Comparison of ENCODE assay signal across 25 mouse cellular contexts in genomic region chr5:104829611-104830010, GRCm38 (mm10). TPM values are rescaled to one million over a fixed set of nuclear protein-coding genes. Genes with fewer than 3 reads are reported as not detected.
A peak's percentile ranks its signal among the peaks of the same experiment; 100 is the strongest.
DNase-seq lines count a peak whose midpoint lies in the region; ATAC-seq lines count a peak whose summit lies in the region.
"Had no signal": no experiment of that assay in that cellular context is flagged by ENCODE, and none has a peak within 500 bp of the region (broad histone marks: within the 10 kb centered on the region; RNA-seq: fewer than 3 reads in every experiment).

No protein-coding gene starts in this region.

- no peaks in the 10 kb centered on the region for H3K27me3 ChIP-seq in midbrain, embryonic 11.5 days (ENCODE audit: control insufficient read depth, insufficient read depth, low read length)
- no peaks in the 10 kb centered on the region for H3K27me3 ChIP-seq in midbrain, embryonic 10.5 days (ENCODE audit: low read depth, poor library complexity, severe bottlenecking)
- H3K27me3 ChIP-seq: CH12.LX, Patski had no signal

- H3K4me1 ChIP-seq in midbrain, embryonic 11.5 days (ENCODE audit: control insufficient read depth, insufficient read depth, low read length): no peaks in the 10 kb centered on the region
- H3K4me1 ChIP-seq in midbrain, embryonic 10.5 days: no peaks in the 10 kb centered on the region

- WGBS in midbrain, embryonic 11.5 days: 69% methylated on average over 1 of the region's 1 CpGs
- WGBS in midbrain, embryonic 10.5 days: 84% methylated on average over 1 of the region's 1 CpGs

- DNase-seq in midbrain, embryonic 11.5 days (ENCODE audit: low spot score, missing footprints): peak; percentile 47
- DNase-seq in midbrain, embryonic 10.5 days (ENCODE audit: low spot score): no peak
- DNase-seq in ES-CJ7 (ENCODE audit: low read depth, low spot score): peak; percentile 55
- peak; percentile 75 for DNase-seq in R1 (ENCODE audit: low read depth, low spot score)
- peak; percentile 81 for DNase-seq in ZHBTc4 (ENCODE audit: low read depth, low spot score)
- DNase-seq in cerebellum, postnatal 36 days: no peak
- no peak for DNase-seq in layer of hippocampus, postnatal 14 days (ENCODE audit: low spot score in 2 of 2)
- no peak for DNase-seq in gastrocnemius, postnatal 10 days
- DNase-seq: adrenal gland, adult 2 months; adrenal gland, adult 8-10 months; adrenal gland, postnatal 10 days; adrenal gland, postnatal 14 days; adrenal gland, postnatal 25 days; adrenal gland, postnatal 36 days; B cell, adult 2 months; cerebellum, adult 11 months; cerebellum, adult 11-12 months; cerebellum, adult 18-20 months; cerebellum, adult 2 months; cerebellum, adult 8-10 months had no signal

- H3K27ac ChIP-seq in midbrain, embryonic 11.5 days (ENCODE audit: low read depth, low read length): no peak overlapping the region
- no peak overlapping the region for H3K27ac ChIP-seq in midbrain, embryonic 10.5 days (replicated peaks)

- H3K36me3 ChIP-seq in midbrain, embryonic 11.5 days (ENCODE audit: control insufficient read depth, insufficient read depth, low read length): no peaks in the 10 kb centered on the region
- H3K36me3 ChIP-seq in midbrain, embryonic 10.5 days: no peaks in the 10 kb centered on the region
- H3K36me3 ChIP-seq: G1E had no signal

- H3K9ac ChIP-seq in midbrain, embryonic 11.5 days (ENCODE audit: low read length): no peak overlapping the region

- H3K9me3 ChIP-seq in midbrain, embryonic 11.5 days (ENCODE audit: control insufficient read depth, low read length): peaks cover 13% of the 10 kb centered on the region
- peaks cover 66% of the 10 kb centered on the region for H3K9me3 ChIP-seq in midbrain, embryonic 10.5 days (replicated peaks)

- H3K4me2 ChIP-seq in midbrain, embryonic 11.5 days: no peak overlapping the region

- H3K4me3 ChIP-seq in midbrain, embryonic 11.5 days (ENCODE audit: low read depth, low read length): no peak overlapping the region
- H3K4me3 ChIP-seq in midbrain, embryonic 10.5 days: no peak overlapping the region

- no peak for ATAC-seq in midbrain, embryonic 11.5 days (ENCODE audit: low FRiP score)
- ATAC-seq: activated CD4-positive, CD25-positive, alpha-beta regulatory T cell, adult 4 months; CD4-positive, CD25-positive, alpha-beta regulatory T cell, adult 4 months; Patski had no signal

RNA-seq across cellular contexts. Expression of gene Zfp951, which starts 30.3 kb away (rescaled TPM):
- 2.5 and 3.1 TPM in 2 replicates for polyA plus RNA-seq in midbrain, embryonic 11.5 days (2014; fragmentation: Nextera tagmentation; extraction: Ambion mirVana)
- polyA plus RNA-seq in midbrain, embryonic 10.5 days (2016; fragmentation: Nextera tagmentation; extraction: Ambion mirVana): 2.6 and 3.0 TPM in 2 replicates
- total RNA-seq in layer of hippocampus, postnatal 14 days (2021): 1 to 10 TPM; 5.1 to 6.3 TPM
- 1 to 10 TPM; 1.8 to 2.4 TPM for total RNA-seq in gastrocnemius, postnatal 10 days (2021)
- total RNA-seq: CH12.LX had no signal
- polyA plus RNA-seq: G1E had no signal

Comparison
In these comparisons a context has a peak if more than half of its experiments do, and no peak if none do; other contexts are left out.
1. DNase-seq: peak in midbrain, embryonic 11.5 days (single experiment), ES-CJ7 (single experiment), R1 (single experiment) and ZHBTc4 (single experiment); none in midbrain, embryonic 10.5 days (single experiment), cerebellum, postnatal 36 days (0 of 2), layer of hippocampus, postnatal 14 days (0 of 2) and gastrocnemius, postnatal 10 days (single experiment).